Mouse (Mus musculus): ENCODE data around the gene Aldob. TPM values are rescaled to one million over a fixed set of nuclear protein-coding genes. Genes with fewer than 3 reads are reported as not detected.

Gene Aldob
- total RNA-seq (2021), result under 1 TPM; 0.10 to 0.17 TPM
- long read RNA-seq, experiment 1, result 0 reads
- long read RNA-seq, experiment 2, result 0 reads

DNA sequence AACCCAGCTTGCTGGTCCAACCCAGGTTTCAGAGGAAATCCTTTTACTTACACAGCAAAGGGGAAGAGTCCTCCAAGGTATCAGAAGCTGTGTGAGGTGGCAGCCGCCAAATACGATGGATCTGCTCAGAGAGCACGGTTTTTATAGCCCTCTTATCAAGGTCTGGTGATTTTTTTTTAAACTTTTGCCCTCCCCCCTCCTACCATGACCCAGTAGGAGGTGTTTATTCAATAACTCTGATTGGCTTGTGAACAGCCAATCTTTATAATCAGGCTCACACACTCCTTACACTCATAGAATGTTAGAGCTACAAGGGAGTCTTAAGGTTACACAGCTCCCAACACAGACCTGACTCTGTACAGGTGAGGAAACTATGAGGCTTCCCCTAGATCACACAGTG is at the start of gene Aldob:
Aldob (minus strand) TSS at position 164 of the 400 bp plus-strand sequence.
- no peak for DNase-seq
- intact Hi-C loops (cut with DNase I), result no loop called here

DNA sequence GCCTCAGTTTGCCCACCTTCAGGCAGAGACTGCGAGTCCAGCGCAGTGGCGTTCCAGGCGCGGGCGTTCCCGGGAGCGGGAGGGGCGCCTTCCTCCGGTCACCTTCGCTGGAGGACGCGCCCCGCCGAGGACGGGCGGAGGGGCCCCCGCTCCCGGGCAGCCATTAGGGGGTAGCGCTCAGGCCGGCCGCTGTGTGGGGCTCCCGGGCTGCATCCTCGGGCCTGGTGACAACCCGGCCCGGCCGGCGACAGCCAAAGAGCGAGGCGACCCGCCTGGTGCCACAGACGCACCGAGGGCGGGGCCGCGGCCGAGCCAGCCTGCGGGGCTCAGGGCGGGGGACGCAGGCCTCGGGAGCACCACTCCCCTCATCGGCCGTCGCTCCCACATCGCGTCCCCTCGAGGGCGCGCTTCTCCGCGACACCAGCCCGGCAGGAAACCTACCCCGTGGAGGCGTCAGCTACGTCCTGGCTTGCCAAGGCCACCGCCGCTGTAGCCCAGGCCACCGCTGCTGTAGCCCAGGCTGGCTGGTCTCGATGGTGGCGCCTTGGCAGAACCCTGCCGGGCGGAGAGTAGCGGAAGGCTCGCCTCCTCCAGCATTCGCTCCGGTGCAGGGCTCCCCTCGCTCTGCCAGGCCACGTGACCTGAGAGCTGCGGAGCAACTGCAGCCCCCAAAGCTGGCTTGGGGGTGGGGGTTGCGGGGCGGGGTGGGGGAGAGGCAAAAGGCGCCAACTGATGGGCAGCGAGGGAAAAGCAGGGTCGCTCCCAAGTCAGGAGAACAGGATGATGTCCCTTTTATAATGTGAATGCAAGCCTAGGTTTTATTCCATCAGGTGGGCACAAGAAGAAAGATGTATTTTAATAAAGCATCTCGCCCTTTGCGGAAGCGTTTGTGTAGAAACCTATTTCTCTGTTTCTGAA is 48.1 kb upstream of the Aldob start, which contains the start of gene Tmem246:
Tmem246 (minus strand) TSS at position 694 of the 918 bp plus-strand sequence.
- intact Hi-C loops (cut with DNase I), result loop anchor here (2.0 kb wide), 1 partner anchor 31 kb away; no protein-coding TSS in a partner anchor
- peak; percentile 79 to 80 for DNase-seq

DNA sequence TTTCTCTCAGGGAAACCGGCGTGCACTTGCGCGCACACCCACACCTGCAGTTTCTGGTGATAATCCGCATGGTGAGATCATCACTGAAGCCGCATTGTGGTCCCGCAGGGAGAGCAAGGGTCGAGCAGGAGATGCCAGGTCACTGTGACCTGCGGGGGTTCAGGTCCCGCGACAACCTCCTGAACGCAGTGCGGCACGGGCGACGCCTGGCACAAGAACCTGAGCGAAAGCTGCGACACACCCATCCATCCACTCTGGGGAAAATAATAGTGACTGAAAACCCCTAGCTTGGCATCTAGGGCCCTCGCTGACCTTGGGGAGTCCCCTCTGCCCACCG is 47.5 kb upstream of the Aldob start:
- intact Hi-C loops (cut with DNase I), result no loop called here
- no peak for DNase-seq

DNA sequence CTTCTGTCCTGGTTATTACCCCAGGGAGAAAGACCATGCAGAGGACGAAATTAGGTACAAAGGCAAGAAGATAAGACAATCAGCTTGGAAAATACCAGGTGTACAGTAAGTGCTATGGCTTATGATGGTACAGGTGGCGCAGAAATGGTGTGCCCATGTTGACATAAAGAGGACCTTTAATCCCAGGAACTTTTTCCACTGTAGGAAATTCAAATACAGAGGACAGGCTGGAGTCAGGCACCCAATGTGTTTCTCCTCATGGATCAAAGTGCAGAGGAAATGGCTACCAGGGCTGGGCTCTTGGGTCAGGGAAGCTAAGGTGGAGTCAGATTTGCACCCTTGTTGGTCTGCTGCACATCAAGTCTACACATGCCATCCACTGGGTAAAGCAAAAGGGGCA is 40.8 kb upstream of the Aldob start:
- intact Hi-C loops (cut with DNase I), result no loop called here

DNA sequence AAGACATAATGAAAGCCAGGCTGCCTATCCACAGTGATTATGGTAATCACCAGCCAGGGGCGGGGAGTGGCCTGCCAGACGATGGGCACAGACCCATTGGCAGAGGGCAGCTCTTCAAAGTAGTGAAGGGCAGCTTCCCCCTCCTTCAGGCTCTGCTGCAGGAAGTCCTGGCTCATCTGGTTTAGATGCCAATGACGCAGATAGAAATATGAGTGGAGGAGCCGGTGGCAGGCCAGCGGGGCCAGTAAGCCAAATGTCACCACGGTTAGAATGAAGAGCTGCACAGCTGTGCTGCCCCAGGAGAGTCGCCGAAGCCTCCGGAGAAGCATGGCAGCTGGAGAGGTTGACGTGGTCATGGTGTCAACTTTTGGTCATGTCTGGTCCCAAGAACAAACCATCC is 37.5 kb upstream of the Aldob start:
- no peak for DNase-seq
- intact Hi-C loops (cut with DNase I), result no loop called here

More for the DNA sequence above, 40.8 kb upstream of the Aldob start:
- no peak for DNase-seq

DNA sequence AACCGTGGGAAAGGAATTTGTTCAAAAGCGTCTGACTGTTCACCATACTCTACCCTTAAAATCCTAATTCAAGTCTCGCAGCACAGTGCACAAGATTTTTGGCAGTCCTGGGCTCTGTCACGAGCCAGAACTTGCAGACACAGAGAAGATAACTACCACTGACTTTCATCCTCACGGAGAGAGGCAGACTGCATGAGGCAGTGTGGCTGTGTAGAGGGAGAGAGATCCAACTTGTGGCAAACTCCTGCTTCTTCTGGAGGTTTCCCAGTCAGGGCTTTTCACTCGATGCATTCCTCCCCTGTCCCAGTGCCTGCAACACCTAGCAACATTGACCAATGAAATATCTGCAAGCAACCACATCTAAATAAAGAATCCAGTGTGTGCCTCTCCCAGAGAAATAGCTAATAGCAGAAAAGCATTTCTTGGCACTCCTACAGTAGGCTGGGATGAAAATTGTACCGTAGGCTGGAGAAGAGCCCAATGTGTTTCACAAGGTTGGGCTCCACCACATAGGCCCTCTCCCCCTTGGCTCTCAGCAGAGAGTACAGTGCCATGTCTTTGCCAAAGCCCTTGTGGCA is 36.3 kb upstream of the Aldob start:
- intact Hi-C loops (cut with DNase I), result no loop called here
- DNase-seq, result peak in 1 of 2 experiments; percentile 42

DNA sequence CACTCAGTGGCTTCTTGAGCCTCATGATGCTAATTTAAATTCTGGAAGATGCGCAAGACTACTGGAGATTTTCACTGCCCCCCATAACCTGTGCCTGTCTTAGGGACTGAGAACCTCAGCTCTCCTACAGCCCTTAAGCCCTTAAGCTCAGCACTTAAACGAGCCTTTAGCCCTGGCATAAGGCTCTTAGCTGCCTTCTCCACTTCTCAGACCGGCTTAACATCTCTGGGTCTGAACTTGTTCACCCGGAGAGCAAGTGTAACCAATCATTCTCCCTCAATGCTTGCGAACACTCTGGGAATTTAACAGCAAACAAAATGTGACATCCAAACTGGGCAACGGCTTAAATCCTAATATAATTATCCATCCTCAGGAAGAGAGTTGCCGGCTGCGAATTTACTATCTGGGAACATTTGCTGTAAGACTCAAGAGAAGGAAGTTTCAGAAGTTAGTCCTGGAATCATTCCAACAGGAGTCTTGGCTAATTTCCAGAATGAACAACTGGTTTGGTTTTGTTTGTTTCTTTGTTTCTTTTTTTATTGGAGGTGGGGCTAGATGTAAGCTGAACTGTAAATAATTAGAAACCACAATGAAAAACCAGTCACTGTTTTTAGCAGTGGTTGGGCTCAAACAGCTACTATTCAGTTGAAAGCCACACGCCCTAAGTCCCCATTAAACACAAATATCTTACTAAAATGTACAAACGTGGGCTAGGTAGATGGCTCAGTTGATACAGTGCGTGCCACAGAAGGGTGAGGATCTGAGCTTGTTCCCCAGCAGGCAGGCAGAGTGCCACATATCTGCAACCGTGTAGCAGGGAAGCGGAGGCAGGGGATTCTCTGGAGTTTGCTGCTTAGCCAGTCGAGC is 34.9 kb upstream of the Aldob start:
- intact Hi-C loops (cut with DNase I), result no loop called here

DNA sequence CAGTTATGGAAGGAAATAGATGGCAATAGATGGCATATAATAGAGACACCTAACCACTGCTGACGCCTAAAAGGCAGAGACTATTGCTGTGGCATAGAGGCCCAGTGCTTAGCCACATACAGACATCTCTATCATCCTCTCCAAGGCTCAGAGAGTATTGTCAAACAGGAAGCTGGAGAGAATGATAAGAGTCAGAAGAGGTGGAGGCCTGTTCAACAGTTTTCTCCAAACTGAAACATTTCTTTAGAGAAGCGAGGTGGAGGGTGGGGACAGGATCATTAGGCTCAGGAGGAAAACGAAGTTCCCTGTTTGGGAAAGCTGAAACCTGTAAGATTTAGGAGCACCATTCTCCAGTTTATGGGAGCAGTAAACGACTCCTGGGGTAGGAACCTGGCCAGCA is 31.9 kb upstream of the Aldob start:
- intact Hi-C loops (cut with DNase I), result no loop called here
- DNase-seq, result no peak

More for the DNA sequence above, 34.9 kb upstream of the Aldob start:
- peak in 1 of 2 experiments; percentile 18 for DNase-seq

DNA sequence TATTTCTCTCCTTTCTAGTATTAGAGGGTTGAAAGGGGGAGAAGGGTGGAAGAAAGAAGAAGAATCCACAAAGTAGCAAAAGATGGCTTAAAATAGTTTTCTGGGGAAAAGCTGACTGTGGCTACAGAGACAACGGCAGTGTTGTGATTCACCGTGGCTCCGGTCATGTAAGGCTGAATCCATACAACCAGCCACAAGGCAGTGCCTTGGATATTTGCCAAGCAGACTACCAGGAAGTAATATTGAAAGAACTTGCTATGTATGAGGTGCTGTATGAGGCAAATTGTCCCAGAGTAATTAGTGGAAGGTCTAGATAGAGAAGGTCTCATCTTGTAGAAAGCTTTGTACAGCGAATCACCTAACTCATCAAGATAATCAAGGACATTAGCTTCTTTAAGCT is 22.8 kb upstream of the Aldob start:
- intact Hi-C loops (cut with DNase I), result no loop called here
- no peak for DNase-seq

DNA sequence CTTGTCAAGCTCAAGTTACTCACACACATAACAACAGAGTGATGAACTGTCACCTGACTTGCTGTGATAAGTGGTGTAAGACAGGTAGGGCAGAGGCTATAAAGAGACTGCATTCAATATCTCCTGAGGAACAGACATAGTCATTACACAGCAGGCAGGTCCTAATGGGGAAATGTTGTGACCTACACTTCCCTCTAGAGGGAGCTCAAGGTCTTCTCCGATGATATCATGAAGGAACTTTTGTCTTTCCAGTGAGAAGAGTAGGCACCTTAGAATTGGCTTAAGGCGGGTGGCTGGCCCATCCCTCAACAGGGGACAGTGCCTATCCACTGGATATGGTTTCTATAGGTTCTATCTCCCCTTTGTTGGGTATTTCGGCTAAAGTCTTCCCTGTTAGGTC is 18.3 kb upstream of the Aldob start:
- intact Hi-C loops (cut with DNase I), result loop anchor here (1.0 to 2.0 kb wide), 2 partner anchors 31 to 60 kb away; no protein-coding TSS in a partner anchor
- DNase-seq, result peak; percentile 44 to 72

DNA sequence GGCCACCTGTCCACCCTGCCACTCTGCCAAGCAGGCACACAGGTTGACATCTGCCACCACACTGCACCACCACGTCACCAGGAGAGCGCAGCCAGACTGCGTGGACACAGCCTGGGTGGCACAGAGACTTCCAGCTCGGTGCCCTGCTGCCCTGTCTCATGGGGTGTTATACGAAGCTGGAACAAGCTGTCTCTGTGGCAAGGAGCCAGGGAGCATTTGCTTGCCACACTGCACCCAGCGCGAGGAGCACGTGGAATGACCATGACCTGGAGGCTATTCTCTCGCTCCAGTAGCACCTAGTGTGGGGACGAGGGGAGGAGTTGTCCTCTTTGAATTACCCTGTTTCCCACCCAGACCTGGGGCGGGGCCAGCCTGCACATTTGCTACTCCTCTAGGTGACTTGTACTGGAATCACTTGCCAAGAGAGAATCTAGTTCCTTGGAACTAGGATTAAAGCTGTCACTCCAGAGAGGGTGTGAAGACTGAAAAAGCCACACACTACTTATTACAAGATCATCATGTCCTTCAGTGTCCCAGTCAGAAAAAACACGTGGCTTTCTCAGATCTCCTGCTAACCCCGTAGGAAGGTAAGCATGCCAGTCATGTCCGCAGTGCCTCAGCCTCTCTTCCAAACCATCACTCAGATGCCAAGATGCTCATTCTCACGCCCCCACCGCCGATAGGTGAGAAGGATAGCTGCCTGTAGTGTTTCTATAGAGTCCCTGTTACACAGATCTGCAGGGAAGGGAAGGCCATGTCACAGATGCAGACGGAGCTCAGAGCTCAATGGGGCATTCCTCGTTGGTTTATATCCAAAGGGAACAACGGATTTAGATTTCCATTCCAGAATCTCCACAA is 10.8 kb upstream of the Aldob start:
- intact Hi-C loops (cut with DNase I), result no loop called here
- peak; percentile 46 to 50 for DNase-seq

DNA sequence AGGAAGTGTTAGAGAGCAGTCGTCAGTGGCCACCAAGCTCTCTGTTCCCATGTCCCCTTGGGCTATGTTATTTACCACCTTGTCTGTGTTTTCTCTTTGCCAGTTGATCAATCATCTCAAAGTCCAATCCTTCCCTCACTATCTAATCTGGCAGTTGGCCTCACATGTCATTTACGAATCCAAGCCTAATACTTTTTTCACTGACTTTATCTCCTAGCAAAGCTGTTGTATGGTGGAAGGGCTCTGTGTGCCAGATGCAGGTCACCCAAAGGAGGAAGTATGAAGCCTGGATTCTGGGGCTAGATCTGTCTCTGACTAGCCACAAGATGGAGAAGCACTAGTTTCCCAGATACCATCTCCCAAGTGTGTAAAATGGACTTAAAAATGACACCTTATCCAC is 8.8 kb upstream of the Aldob start:
- intact Hi-C loops (cut with DNase I), result no loop called here

DNA sequence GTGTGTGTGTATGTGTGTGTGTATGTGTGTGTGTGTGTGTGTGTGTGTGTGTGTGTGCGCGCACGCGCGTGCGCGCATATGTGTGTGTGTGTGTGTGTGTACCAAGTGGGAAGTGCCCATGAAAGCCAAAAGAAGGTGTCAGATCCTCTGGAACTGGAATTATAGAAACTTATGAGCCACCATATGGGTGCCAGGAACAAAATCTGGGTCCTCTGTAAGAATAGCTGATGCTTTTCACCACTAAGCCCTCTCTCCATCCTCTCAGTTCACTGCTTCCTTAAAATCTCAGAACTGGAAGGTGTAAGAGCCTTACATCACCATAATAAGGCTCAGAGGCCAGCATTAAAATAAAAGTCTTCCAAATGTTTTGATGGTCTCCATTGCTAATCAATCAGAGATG is 8.0 kb upstream of the Aldob start:
- intact Hi-C loops (cut with DNase I), result no loop called here
- DNase-seq, result no peak

More for the DNA sequence above, 8.8 kb upstream of the Aldob start:
- no peak for DNase-seq

DNA sequence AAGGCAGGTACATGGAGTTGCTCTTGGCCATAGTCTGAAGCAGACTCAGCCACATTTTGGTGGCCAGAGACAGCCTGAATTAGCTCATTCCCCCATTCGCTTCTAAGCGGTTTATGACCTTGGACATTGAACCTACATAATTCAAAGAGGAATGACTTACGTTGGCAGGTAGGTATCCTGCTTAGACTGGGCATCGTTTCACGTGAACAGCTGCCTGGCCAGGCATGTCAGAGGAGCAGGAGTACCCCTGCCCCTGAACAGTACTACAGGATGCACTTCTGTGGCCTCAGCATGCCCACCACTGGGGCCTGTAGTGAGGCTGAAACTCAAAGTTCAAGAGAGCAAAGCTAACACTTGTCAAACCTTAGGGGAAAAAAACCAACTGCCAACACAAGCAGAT is 4.0 kb upstream of the Aldob start:
- intact Hi-C loops (cut with DNase I), result no loop called here

DNA sequence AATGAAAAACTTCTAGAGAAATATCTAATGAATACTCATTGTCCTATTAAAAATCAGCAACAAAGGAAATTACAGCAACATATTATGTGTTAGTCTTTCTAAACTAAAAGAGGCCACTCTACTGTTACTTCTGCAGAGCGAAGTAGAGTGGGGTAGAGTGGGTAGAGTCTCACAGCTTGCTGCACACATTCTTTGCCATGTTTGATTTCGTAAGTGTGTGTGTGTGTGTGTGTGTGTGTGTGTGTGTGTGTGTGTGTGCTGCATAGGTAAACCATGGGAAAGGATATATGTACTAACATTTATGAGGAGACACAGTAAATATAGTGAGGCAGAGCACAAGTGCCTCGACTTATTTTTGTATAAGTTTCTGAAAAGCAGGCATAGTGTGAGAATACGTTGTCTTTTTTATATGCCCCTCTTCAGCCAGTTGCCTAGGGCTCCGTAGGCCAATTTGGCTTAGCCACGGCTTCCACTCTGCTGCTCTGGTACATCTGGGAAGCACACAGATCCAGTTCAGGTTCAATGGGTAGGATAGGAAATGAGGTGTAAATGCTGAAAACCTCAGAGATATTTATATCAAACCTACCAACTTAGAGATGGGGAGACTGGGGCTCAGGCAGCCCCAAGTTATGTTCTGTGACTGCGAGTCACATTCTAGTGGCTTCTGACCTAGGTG is 1.7 kb downstream of the Aldob start:
- intact Hi-C loops (cut with DNase I), result no loop called here
- no peak for DNase-seq

More for the DNA sequence above, 4.0 kb upstream of the Aldob start:
- DNase-seq, result no peak

DNA sequence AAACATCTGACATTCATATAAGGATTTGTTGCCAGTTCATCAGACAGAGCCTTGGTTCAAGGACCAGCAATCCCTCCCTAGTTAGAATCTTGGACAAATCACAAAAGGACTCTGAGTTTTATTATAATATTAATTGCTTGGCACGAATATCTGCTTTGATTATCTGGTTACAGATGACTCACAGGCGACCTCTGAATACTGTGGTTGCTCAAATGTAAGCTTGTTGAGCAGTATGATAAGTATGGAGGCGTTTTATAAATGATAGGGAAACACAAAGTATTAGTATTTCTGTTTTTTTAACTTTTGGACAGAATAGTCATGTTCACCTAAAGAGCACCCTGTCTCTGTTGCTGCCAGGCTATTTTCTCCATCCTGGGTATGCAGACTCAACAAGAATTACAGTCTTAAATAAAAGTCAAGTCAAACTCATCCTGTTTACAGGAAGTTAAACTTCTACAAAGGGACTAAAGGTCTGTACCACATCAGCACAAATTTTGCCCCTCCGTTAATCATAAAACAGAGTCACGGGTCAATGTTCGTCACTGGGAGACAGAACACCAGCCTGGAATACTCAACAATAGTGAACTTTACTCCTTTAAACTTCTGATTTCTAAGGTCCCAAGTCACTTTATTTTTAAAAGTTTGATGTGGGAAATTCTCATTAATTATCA is 2.3 kb downstream of the Aldob start:
- intact Hi-C loops (cut with DNase I), result no loop called here
- no peak for DNase-seq

DNA sequence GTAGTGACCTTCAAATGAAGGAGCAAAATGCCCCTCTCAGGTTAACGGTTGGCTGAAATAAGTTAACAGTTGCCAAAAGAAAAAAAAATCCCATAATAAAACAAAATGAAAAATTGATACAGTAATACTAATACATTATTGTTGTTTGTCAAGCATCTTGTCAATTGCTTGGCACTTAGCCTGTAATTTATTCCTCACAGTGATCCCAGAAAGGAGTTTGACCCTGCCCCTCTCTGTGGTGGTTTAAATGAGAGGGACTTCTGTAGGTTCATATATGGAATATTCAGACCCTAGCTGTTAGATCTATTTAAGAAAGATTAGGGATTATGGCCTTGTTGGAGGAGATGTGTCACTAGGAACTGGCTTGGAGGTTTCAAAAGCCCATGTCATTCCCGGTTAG is 3.3 kb downstream of the Aldob start:
- intact Hi-C loops (cut with DNase I), result no loop called here
- no peak for DNase-seq

DNA sequence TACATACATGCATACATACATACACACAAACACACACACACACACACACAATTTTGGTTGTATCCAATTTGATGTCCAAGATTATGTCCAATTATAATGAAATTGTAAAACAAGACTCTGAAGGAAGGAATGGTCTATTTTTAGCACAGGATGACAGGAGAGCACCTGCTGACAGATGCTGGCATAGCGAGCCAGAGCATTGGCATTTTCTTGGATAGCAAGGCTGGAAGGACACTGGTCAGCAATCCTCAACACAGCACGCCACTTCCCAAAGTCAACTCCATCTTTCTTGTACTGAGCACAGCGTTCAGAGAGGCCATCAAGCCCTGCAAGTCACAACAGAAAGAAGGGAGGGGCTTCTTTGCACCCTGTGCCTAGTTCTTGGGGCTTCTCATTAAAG is 8.4 kb downstream of the Aldob start:
- DNase-seq, result no peak

DNA sequence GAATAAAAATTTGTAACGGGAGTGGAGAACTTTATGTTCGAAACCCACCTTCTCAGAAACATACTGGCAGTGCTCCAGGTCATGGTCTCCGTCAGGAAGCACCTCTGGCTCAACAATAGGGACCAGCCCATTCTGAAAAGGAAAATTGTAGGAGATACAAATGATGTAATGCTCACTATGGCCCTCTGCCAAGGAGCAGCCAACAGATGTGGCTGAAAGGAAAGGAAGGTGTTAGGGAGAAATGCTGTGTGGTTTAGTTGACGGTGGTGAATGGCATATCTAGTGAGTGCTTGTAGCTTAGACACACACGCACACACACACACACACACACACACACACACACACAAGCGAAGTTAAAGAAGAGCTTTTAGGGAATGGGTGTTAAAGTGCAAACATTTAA is 9.7 kb downstream of the Aldob start:
- intact Hi-C loops (cut with DNase I), result no loop called here

More for the DNA sequence above, 8.4 kb downstream of the Aldob start:
- intact Hi-C loops (cut with DNase I), result no loop called here

More for the DNA sequence above, 9.7 kb downstream of the Aldob start:
- peak; percentile 8 to 26 for DNase-seq

Measured in heart, postnatal 14 days (tissue).